Mouse (Mus musculus): ENCODE measurements around the gene Aes. TPM values are rescaled to one million over a fixed set of nuclear protein-coding genes. Genes with fewer than 3 reads are reported as not detected.
A peak's percentile ranks its signal among the peaks of the same experiment; 100 is the strongest.

Gene Aes
- total RNA-seq, 2 experiments from 2014 or later: 77.8 to 81.9 TPM

DNA sequence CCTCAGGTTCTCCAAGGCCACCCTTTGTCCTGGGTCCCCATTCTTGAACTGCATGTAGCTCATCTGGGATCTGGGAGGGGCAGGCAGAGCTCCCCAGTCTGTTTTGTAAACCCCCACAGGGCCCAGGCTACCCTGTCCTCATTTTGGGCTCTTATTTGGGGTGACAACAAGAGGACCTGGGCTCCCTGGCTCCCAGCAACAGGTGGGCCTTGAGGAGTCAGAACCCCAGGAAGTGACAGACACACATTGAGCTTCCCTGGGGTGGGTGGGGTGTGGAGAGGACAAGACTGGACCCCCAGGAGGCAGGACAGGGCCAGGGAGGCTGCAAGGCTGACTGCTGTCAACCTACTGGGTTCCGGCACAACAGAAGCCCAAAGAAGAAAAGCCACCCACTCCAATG lies 15.7 kb upstream of the Aes start:
- no peak for ATAC-seq (replicated peaks; ENCODE audit: low FRiP score, poor library complexity, severe bottlenecking)

DNA sequence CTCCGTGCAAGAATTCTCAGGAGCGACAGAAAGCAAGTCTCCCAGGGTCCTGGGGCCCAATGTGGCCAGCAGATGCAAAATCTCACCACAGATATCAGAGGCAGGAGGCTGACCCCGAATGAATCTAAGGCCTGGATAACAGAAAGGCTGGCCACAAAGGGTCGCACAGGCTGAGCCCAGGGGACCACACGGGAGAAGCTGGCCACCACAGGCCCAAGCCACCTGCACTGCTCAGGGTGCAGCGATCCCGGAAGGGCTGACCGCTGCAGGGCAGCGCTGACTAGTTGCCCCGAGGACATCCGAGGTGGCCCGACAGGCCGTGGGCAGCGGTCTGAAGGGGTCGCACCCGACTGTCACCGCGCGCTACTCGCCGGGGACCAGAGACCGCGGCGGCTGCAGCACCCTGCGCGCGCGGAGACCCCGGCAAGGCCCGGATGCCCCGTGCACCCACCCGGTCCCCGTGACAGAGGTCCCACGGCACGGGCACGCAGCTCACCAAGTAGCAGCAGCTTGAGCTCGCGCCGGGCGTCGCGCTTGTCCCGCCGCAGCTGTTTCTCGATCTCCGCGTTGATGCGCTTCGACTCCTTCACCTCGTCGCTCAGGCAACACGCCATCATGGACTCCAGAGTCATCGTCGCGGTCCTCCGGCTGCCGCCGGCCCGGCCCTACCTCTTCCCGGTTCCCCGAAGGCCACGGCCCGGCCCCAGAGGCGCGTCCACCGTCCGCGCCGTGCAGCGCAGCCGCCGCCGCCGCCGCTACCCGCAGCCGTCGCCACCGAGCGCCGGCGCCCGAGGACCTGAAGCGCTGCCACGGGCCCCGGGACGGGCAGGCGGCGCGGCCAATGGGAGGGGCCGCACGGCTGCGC lies 14.8 kb upstream of the Aes start:
- peak; percentile 16 for ATAC-seq (replicated peaks; ENCODE audit: low FRiP score, poor library complexity, severe bottlenecking)

DNA sequence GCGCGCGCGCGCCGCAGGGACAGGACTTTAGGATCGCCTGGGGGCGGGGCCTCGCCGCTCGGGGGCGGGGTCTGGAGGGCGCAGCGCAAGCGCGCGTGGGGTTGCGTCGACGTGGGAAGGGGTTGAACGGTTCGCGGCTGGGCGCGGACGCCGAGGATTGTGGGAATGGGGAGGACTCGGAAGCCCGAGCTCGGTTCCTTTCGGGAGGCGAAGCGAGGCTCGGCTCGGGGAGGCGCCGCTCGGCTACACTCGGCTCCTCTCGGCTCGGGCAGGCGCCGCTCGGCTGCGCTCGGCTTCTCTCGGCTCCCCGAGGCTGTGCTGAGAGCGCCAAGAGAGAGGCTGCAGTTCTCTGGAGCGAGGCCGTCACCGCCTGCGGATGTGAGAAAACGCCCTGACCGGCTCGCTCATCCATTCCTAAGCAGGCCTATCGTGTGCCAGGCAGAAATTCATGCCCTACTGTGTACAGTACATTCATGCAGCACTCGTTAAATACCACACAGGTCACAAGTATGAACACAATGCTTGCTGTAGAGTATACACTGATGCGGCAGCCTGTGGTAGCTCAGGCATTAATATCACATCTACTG lies 14.0 kb upstream of the Aes start, which contains the start of gene Gna11:
Gna11 (minus strand) TSS at position 30 of the 587 bp plus-strand sequence.
- ATAC-seq (replicated peaks; ENCODE audit: low FRiP score, poor library complexity, severe bottlenecking): peak; percentile 84

DNA sequence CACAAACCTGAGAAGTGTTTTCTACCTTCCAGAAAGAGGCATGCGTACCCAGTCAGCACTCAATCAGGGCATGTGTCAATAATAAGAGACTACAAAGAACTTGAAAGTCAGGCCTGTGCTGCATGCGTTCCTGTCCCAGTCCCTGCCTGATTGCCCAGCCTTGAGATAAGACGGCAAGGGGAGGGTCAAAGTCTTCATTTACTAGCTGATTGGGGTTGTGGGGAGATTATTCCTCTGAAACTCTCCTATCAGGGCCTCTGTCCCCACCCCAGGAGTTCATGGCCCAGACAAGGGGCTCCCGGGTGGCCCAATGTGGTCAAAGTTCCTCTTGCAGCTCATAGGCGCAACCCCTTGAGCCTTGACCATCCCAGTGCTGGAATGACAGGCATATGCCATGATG lies 13.0 kb upstream of the Aes start:
- ATAC-seq (replicated peaks; ENCODE audit: low FRiP score, poor library complexity, severe bottlenecking): no peak

DNA sequence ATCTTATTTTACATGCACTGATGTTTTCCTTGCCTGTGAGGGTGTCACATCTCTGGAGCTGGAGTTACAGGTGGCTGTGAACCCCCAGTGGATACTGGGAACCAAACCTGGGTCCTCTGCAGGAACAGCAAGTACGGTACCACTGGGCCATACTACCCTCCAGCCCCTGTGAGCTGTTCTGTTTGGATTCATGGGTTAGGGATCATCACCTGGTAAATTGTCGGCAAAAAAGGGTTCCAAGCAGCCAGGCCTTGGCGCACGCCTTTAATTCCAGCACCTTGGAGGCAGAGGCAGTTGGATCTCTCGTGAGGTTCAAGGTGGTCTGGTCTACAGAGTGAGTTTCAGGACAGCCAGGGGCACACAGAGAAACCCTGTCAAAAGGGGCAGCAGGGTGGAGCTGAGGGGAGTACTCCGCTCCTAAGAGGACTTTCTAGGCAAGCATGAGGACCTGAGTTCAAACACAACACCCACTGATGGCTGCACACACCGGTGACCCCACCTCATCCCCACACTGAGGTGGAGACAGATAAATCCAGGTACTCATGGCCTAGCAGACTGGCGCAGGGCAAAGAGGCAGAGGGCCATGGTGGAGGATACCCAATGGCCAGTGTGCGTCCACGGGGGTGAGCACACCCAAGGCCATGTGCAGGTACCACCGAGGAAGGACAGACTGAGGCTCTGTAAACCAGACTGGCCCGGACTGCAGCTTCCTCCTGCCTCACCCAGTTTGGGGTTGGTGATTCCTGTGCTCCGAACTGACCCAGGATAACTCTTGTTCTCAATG lies 12.3 kb upstream of the Aes start:
- no peak for ATAC-seq (replicated peaks; ENCODE audit: low FRiP score, poor library complexity, severe bottlenecking)

DNA sequence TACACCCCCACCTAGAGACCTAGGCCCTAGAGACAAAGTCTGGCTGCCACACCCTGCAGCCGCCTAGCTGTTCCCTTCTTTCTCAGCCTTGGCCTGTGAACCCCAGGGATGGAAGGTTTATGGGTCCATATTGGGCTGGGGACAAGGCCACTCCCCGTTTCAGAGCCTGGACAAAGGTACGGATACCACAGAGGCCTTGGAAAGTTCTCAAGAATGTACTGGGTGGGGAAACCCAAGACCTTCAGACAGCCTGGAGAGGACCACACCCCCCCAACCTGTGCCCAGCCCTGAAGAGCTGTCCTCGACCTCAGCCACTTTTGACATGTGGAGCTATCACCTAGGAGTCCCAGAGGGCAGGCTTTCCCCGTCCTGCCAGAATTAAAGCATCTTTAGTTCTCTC lies 10.3 kb upstream of the Aes start:
- no peak for ATAC-seq (replicated peaks; ENCODE audit: low FRiP score, poor library complexity, severe bottlenecking)

DNA sequence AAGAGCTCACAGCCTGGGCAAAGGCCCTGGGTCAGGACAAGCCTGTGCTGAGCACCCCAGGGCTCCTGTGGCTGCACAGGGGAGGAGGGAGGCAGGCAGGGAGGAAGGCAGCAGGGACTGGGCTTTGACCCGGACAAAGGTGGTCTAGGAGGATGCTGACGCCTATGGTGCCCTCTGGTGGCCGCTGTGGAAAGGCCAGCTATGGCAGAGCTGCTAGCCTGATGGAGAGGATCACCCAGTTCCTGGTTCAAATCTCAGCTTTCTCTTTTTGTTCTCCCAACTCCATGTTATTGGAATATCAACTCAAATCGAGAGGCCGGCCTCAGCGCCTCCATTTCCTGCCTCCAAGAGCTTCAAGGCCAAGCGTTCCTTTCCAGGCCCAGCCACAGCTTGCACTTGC lies 9.0 kb upstream of the Aes start:
- ATAC-seq (replicated peaks; ENCODE audit: low FRiP score, poor library complexity, severe bottlenecking): peak; percentile 51; the same call in 1 of the 2 replicates

DNA sequence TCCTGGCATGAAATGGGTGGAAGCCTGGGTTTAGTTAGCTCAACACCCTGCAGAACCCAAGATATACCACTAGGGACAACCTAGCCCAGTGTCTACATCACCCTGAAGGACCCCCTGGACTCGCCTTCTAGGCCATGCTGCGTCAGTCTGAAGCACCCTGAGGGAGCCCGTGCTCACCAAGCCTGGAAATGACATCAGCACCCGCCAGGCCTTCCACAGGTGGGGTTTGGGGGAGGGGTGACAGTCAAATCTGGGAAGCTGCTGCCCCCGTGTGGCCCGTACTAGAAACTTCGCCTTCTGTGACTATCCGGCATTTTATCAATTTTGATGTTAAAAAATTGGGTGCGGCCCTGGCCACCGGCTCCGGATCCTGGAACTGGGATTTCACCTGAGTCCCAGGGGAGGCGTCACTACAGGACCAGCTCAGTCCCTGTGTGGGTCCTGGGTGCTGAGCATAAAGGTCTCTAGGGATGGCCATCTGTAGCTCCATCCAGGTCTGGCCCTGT lies 7.6 kb upstream of the Aes start:
- peak; percentile 78 for ATAC-seq (replicated peaks; ENCODE audit: low FRiP score, poor library complexity, severe bottlenecking)

DNA sequence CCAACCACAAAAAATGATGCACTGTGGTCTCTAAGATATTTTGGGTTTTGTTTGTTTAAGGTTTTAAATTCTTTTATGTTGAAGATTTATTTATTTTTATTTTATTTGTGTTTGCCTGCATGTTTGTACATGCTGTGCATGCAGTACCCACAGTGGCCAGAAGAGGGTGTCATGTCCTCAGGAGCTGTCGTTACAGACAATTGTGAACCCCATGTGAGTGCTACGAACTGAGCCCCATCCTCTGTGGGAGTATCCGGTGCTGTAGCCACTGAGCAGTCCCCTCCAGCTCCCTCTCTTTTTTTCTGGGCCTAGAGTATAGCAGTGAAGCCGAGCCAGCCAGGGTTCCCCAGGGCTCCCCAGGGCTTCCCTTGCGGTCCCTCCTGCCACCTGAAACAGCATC lies 6.1 kb upstream of the Aes start:
- no peak for ATAC-seq (replicated peaks; ENCODE audit: low FRiP score, poor library complexity, severe bottlenecking)

DNA sequence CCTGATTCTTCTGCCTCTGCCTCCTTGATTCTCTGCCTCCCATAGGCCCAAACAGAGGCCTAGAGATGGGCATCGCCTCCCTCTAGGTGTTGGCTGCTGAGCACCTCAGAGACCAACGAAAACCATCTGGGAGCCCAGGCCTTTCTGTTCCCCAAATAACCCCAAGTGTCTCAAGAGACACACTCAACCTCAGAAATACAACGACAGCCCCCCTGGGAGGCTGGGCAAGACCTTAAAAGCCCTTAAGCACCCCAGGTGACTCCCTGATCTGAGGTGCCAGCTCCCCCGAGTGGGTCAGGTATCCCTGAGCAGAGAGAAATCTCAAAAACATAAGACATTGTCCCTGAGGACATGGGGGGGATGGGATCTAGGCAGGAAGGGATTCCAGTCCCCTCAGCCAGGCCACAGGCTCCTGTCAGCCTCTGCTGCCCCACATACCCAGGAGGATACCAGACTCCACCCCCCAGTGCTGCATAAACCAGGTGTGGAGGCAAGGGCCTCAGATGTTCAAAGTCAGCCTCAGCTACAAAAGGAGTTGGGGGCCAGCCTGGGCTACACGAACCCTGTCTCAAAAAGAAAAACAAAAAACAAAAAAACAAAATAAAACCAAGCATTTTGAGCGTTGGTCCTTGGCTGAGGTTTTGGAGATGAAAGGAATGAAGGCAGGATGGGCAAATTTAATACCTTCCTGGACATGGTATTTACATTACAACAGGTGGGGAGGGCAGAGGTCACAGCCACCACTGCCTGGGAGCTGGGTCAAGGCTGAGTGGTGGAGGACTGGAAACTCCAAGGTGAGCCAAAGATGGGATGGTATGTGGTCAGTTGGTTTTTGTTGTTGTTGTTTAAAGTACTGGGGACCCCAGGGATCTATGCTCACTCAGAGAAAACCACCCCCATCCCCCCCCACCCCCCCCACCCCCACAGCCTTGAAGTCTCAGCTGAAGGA lies 5.2 kb upstream of the Aes start:
- ATAC-seq (replicated peaks; ENCODE audit: low FRiP score, poor library complexity, severe bottlenecking): no peak

DNA sequence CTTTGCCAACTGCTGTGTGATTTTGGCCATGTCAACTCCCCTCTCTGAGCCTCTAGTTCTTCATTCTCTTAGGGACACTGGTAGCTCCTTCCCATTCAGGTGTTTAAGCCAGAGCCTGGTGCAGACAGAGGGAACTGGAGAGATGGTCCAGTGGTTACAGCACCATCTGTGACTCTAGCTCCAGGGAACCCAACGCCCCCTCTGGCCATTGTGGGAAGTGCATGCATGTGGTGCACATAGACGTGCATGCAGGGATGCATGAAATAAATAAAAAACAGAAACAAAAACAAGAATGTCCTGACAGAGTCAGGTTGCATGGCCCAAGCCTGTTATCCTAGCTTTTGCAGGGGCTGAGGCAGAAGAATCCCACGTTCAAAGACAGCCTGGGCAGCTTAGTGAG lies 3.0 kb upstream of the Aes start:
- ATAC-seq (replicated peaks; ENCODE audit: low FRiP score, poor library complexity, severe bottlenecking): no peak

DNA sequence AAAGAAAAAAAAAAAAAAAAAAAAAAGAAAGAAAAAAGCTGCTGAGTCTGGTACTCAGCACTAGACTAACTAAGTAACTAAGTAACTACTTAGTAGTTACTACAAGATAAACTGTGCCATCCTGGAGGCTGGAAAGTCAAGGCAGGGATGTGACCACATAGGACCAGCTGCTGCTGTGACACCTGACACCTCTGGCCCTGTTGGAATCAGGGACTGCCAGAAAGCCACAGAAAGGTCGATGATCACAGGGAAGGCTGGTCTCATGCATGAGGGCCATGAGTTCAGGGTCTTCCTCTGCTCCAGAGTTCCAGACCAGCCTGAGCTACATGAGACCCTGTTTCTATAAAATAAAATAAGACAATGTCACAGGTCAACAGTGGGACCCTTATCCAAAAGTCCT lies 1.8 kb upstream of the Aes start:
- ATAC-seq (replicated peaks; ENCODE audit: low FRiP score, poor library complexity, severe bottlenecking): no peak

DNA sequence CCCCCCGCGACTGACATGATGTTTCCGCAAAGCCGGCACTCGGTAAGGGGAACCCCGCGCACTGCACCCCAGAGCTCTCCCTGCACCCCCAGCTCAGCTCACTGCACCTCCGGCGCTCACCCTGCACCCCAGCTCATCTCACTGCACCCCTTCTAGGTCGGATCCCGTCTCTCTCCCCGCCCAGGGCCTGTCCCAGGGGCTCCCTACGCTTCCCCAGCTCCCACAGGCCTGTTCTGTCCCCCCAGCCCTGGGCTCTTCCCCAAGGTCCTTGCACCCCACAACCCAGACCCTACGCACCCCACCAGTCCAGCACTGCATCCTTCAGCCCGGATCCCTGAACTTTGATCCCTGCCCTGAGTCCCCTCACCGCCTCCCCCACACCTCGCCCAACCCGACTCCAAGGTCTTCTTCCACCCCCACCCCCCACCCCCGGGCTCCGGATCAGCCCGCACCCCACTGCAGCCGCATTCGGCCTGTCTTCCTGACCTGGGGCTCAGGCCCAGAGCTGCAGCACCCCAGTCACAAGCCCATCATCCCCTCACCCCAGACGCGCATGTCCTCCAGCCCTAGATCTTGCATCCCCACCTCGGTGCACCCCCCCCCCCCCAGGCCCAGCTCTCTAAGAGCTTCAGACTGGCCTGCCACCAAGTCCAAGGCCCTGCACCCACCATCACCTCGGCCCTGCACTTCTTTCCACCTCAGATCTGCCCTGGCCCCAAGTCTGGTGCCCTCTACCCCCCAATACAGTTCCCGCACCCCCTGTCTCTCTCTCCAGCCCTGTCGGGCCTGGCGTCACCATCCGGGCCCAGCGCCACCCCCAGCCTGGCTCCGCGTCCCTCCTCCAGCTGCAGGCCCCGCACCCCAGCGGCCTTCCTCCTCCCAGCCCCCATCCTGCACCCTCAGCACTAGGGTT lies 595 bp downstream of the Aes start:
- ATAC-seq (replicated peaks; ENCODE audit: low FRiP score, poor library complexity, severe bottlenecking): peak; percentile 26; the same call in 1 of the 2 replicates

DNA sequence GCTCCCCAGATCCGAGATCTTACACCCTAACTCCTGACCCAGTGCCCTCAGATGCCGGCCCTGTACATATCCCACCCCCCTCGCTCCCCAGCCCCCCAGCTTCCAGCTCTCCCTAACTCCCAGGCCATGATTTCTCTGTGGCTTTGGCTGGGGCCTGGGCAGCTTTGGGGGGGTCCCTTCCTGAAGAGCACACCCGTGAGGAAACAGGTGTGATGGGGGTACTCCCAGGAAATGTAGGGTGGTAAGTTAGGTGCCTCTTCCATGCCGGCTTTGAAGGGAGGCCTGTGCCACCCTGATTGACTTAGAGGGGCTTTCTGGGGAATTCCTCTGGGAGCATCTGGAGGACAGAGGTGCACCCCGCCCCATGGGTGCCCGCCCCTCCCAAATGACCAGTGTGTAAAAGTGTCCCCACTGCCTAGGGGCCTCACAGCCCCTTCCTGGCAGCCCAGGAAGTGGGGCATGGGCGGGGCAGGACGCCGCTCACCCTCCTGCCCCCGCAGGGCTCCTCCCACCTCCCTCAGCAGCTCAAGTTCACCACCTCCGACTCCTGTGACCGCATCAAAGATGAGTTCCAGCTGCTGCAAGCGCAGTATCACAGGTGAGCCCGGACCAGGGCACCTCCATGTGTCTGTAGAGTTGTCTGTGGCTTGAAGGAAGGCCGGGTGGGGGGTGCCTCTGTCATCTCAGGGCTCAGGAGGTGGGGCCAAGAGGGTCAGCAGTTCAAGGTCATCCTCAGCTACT lies 1.6 kb downstream of the Aes start:
- peak; percentile 35; the same call in 1 of the 2 replicates for ATAC-seq (replicated peaks; ENCODE audit: low FRiP score, poor library complexity, severe bottlenecking)

DNA sequence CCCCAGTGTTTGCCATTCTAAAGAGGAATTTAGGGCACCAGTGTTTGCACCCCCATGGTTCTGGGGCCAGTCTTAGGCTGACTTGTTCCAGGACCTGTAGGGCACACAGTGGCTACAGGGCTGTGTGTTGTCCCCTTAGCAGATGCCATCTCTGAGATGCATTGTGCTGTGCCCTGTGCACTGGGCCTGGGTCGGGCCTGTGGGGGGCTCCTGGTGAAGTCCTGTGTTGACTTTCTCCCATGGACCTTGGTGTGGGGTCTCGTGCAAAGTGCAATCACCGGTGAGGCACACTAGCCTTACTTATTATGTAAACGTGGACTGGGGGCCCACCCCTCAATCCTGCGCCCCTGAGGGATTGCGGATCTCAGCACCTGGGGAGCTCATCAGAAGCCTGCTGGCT lies 3.1 kb downstream of the Aes start:
- no peak for ATAC-seq (replicated peaks; ENCODE audit: low FRiP score, poor library complexity, severe bottlenecking)

DNA sequence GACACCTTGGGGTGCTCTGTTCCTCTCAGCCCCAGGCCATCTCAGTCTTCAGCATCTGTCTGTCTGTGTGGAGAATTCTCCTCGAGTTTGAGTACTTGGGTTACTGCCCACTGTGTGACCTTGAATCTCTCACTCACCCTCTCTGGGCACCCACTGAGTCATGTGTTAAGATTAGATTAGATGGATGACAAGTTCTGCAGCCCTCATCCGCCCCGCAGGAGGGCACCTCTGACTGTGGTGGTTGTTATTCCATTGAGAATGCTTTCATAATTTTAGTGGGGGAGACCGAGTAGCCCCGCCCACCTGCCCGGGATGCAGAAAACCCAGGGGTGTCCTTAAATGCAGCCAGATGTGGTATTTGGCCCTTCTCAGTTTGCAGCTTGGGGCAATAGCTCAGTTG lies 4.2 kb downstream of the Aes start:
- no peak for ATAC-seq (replicated peaks; ENCODE audit: low FRiP score, poor library complexity, severe bottlenecking)

DNA sequence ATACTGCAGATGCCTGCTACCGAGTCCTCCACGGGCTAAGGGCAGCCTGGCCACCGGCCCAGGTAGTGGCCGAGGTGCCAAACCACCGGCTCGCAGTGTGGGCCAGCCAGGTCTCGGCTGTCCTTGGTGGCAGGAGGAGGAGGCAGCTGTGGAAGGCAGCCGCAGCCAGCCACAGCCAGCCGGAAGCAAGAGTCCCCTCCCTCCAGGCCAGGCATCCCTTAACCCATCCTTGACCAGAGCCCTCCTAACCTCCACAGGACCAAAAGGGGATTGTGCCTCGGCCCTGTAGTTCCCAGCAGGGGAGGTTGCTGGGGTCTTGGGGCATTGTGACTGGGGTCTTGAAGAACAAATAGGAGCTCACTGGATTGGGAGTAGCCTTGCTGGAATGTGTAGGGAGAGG lies 4.9 kb downstream of the Aes start:
- no peak for ATAC-seq (replicated peaks; ENCODE audit: low FRiP score, poor library complexity, severe bottlenecking)

DNA sequence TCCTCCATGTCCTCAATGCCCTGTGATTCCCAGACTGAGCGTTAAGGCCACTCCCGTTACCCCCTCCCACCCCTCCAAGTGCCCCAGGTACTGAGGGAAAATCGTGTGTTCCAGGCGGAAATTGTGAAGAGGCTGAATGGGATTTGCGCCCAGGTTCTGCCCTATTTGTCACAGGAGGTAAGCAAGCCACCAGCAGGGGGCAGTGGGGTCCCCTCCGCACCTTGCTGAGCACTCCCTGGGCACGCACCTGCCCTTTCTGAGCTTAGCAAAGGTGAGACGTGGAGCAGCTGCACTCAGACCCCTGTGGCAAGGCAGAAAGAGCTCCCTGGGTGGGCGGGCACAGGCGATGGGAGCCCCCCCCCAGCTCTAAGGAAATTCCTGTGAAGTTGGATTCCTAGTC lies 5.4 kb downstream of the Aes start:
- 0 out of 2 replicates have a peak, but pooled peaks have one; percentile 32 for ATAC-seq (replicated peaks; ENCODE audit: low FRiP score, poor library complexity, severe bottlenecking)
